Mouse (Mus musculus): Measurements from ENCODE around the gene Ttc17. TPM values are rescaled to one million over a fixed set of nuclear protein-coding genes. Genes with fewer than 3 reads are reported as not detected.

Gene Ttc17
- polyA plus RNA-seq, 1 experiment: 18.4 TPM

- no peak overlapping the region for H3K9ac ChIP-seq (ENCODE audit: low read depth, poor library complexity, severe bottlenecking)
- no peak for TF ChIP-seq EP300 (IDR thresholded peaks at IDR 0.05; ENCODE audit: insufficient read depth, low read depth, low read length)
- no peak for TF ChIP-seq POLR2A (IDR thresholded peaks at IDR 0.05; ENCODE audit: insufficient read depth, low read length)
- no peak for TF ChIP-seq CTCF (IDR thresholded peaks at IDR 0.05; ENCODE audit: low read depth, low read length)
- H3K9me3 ChIP-seq (replicated peaks; ENCODE audit: control insufficient read depth, insufficient read depth, low read length, poor library complexity, severe bottlenecking): peaks cover 5% of the 10 kb centered on the region; the same call in 1 of the 2 replicates
- H3K4me1 ChIP-seq (ENCODE audit: control insufficient read depth, insufficient read depth, low read length): no peaks in the 10 kb centered on the region
- no peak overlapping the region for H3K27ac ChIP-seq (ENCODE audit: insufficient read depth, low read length)
- H3K36me3 ChIP-seq (ENCODE audit: control insufficient read depth, insufficient read depth, low read length, poor library complexity, severe bottlenecking): no peaks in the 10 kb centered on the region
- H3K27me3 ChIP-seq (ENCODE audit: control insufficient read depth, insufficient read depth, low read length, poor library complexity, severe bottlenecking): no peaks in the 10 kb centered on the region
- no peak overlapping the region for H3K4me3 ChIP-seq (ENCODE audit: low read depth, low read length)
Measured at GRCm38 (mm10) chr2:94343290-94344285, 62.9 kb downstream of the Ttc17 start.

GRCm38 (mm10) chr2:94340769-94341168 lies 65.7 kb downstream of the Ttc17 start:
- Histone ChIP-seq H3K4me3 (ENCODE audit: low read depth, low read length) (no peak overlapping the region), H3K27ac (ENCODE audit: insufficient read depth, low read length) (no peak overlapping the region), H3K27me3 (ENCODE audit: control insufficient read depth, insufficient read depth, low read length, poor library complexity, severe bottlenecking) (no peaks in the 10 kb centered on the region), H3K36me3 (ENCODE audit: control insufficient read depth, insufficient read depth, low read length, poor library complexity, severe bottlenecking) (0 out of 2 replicates have a peak, but pooled peaks cover 3% of the 10 kb centered on the region), H3K4me1 (ENCODE audit: control insufficient read depth, insufficient read depth, low read length) (no peaks in the 10 kb centered on the region), H3K9me3 (replicated peaks; ENCODE audit: control insufficient read depth, insufficient read depth, low read length, poor library complexity, severe bottlenecking) (no peaks in the 10 kb centered on the region), H3K9ac (ENCODE audit: low read depth, poor library complexity, severe bottlenecking) (no peak overlapping the region)
- TF ChIP-seq POLR2A (IDR thresholded peaks at IDR 0.05; ENCODE audit: insufficient read depth, low read length): no peak
- no peak for TF ChIP-seq CTCF (IDR thresholded peaks at IDR 0.05; ENCODE audit: low read depth, low read length)
- TF ChIP-seq EP300 (IDR thresholded peaks at IDR 0.05; ENCODE audit: insufficient read depth, low read depth, low read length): no peak

- Histone ChIP-seq H3K27me3 (ENCODE audit: control insufficient read depth, insufficient read depth, low read length, poor library complexity, severe bottlenecking) (no peaks in the 10 kb centered on the region), H3K36me3 (ENCODE audit: control insufficient read depth, insufficient read depth, low read length, poor library complexity, severe bottlenecking) (0 out of 2 replicates have a peak, but pooled peaks cover 3% of the 10 kb centered on the region), H3K9ac (ENCODE audit: low read depth, poor library complexity, severe bottlenecking) (no peak overlapping the region), H3K4me1 (ENCODE audit: control insufficient read depth, insufficient read depth, low read length) (no peaks in the 10 kb centered on the region), H3K27ac (ENCODE audit: insufficient read depth, low read length) (no peak overlapping the region), H3K9me3 (replicated peaks; ENCODE audit: control insufficient read depth, insufficient read depth, low read length, poor library complexity, severe bottlenecking) (no peaks in the 10 kb centered on the region), H3K4me3 (ENCODE audit: low read depth, low read length) (no peak overlapping the region)
- TF ChIP-seq POLR2A (IDR thresholded peaks at IDR 0.05; ENCODE audit: insufficient read depth, low read length) (no peak), CTCF (IDR thresholded peaks at IDR 0.05; ENCODE audit: low read depth, low read length) (no peak), EP300 (IDR thresholded peaks at IDR 0.05; ENCODE audit: insufficient read depth, low read depth, low read length) (no peak)
Measured at GRCm38 (mm10) chr2:94339495-94339894, 67.0 kb downstream of the Ttc17 start.

- no peaks in the 10 kb centered on the region for H3K27me3 ChIP-seq (ENCODE audit: control insufficient read depth, insufficient read depth, low read length, poor library complexity, severe bottlenecking)
- no peak overlapping the region for H3K4me3 ChIP-seq (ENCODE audit: low read depth, low read length)
- H3K9me3 ChIP-seq (replicated peaks; ENCODE audit: control insufficient read depth, insufficient read depth, low read length, poor library complexity, severe bottlenecking): 0 out of 2 replicates have a peak, but pooled peaks cover 4% of the 10 kb centered on the region
- H3K9ac ChIP-seq (ENCODE audit: low read depth, poor library complexity, severe bottlenecking): no peak overlapping the region
- H3K4me1 ChIP-seq (ENCODE audit: control insufficient read depth, insufficient read depth, low read length): no peaks in the 10 kb centered on the region
- no peak for TF ChIP-seq CTCF (IDR thresholded peaks at IDR 0.05; ENCODE audit: low read depth, low read length)
- TF ChIP-seq EP300 (IDR thresholded peaks at IDR 0.05; ENCODE audit: insufficient read depth, low read depth, low read length): no peak
- no peak for TF ChIP-seq POLR2A (IDR thresholded peaks at IDR 0.05; ENCODE audit: insufficient read depth, low read length)
- peaks cover 11% of the 10 kb centered on the region for H3K36me3 ChIP-seq (ENCODE audit: control insufficient read depth, insufficient read depth, low read length, poor library complexity, severe bottlenecking)
- H3K27ac ChIP-seq (ENCODE audit: insufficient read depth, low read length): no peak overlapping the region
Measured at GRCm38 (mm10) chr2:94336336-94336735, 70.2 kb downstream of the Ttc17 start.

GRCm38 (mm10) chr2:94334742-94335046 lies 71.8 kb downstream of the Ttc17 start:
- no peak overlapping the region for H3K4me3 ChIP-seq (ENCODE audit: low read depth, low read length)
- H3K27ac ChIP-seq (ENCODE audit: insufficient read depth, low read length): no peak overlapping the region
- TF ChIP-seq EP300 (IDR thresholded peaks at IDR 0.05; ENCODE audit: insufficient read depth, low read depth, low read length) (no peak), POLR2A (IDR thresholded peaks at IDR 0.05; ENCODE audit: insufficient read depth, low read length) (no peak), CTCF (IDR thresholded peaks at IDR 0.05; ENCODE audit: low read depth, low read length) (no peak)
- H3K9me3 ChIP-seq (replicated peaks; ENCODE audit: control insufficient read depth, insufficient read depth, low read length, poor library complexity, severe bottlenecking): 0 out of 2 replicates have a peak, but pooled peaks cover 4% of the 10 kb centered on the region
- H3K36me3 ChIP-seq (ENCODE audit: control insufficient read depth, insufficient read depth, low read length, poor library complexity, severe bottlenecking): peaks cover 14% of the 10 kb centered on the region
- H3K27me3 ChIP-seq (ENCODE audit: control insufficient read depth, insufficient read depth, low read length, poor library complexity, severe bottlenecking): no peaks in the 10 kb centered on the region
- no peak overlapping the region for H3K9ac ChIP-seq (ENCODE audit: low read depth, poor library complexity, severe bottlenecking)
- no peaks in the 10 kb centered on the region for H3K4me1 ChIP-seq (ENCODE audit: control insufficient read depth, insufficient read depth, low read length)
